Mouse (Mus musculus): ENCODE measurements around the gene Alx1. TPM values are rescaled to one million over a fixed set of nuclear protein-coding genes. Genes with fewer than 3 reads are reported as not detected.

Gene Alx1
- 1.1 and 1.5 TPM in 2 replicates for polyA plus RNA-seq (2014; fragmentation: Nextera tagmentation; extraction: Ambion mirVana)

DNA sequence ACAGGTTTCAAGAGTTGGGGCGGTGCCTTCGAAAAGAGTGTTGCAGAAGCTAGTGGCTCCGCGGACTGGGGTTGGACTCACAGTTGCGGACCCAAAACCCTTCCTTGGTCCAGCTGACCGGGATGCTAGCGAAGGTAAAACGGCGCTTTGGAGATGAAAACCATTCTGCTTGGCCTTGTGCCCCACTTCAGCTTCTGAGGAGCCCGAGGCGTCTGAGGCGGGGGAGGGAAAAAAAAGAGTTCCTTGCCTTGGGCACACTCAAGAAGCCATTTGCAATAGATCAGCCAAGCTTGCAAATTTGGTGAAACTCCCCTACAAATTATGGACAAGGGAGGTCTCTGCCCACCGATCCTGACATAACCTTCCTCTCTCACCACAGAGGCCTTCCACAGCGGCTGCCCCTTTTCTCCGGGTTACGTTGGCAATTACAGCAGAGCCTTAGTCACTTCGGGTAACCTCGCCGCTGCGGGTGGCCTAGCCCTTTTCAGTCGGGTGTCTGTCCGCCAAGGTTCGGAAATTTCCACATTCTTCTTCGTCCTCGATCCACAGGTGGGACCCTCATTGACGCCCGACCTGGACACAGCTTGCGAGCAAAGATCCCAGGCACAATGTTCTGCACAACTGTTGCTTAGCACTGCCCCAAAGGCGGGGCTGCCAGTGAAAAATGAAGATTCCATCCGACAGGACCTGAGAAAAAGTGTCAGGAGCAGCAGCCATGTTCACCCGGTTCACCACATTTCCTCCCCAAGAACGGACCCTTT is at the start of gene Alx1:
Alx1 (minus strand) TSS at position 486 of the 761 bp plus-strand sequence.
- H3K36me3 ChIP-seq (ENCODE audit: control insufficient read depth, insufficient read depth, low read length): no peaks in the 10 kb centered on the region
- no peak within 1 kb of the TSS for H3K27ac ChIP-seq (ENCODE audit: low read depth, low read length)
- peak; percentile 45 for DNase-seq (ENCODE audit: low spot score)
- no peak within 1 kb of the TSS for H3K4me3 ChIP-seq (ENCODE audit: low read depth, low read length)
- peaks cover 6% of the 10 kb centered on the region for H3K4me1 ChIP-seq (ENCODE audit: control insufficient read depth, insufficient read depth, low read length)
- H3K9ac ChIP-seq (ENCODE audit: low read length): no peak within 1 kb of the TSS
- no peaks in the 10 kb centered on the region for H3K9me3 ChIP-seq (ENCODE audit: control insufficient read depth, low read length)
- peak within 1 kb of the TSS; percentile 52; the same call in 1 of the 2 replicates for H3K4me2 ChIP-seq (ENCODE audit: low read depth)
- under 1% methylated on average over 32 of the region's 32 CpGs for WGBS
- no peak for ATAC-seq (ENCODE audit: insufficient read depth, low FRiP score, low TSS enrichment)
- peaks cover 86% of the 10 kb centered on the region for H3K27me3 ChIP-seq (ENCODE audit: control insufficient read depth, insufficient read depth, low read length)

DNA sequence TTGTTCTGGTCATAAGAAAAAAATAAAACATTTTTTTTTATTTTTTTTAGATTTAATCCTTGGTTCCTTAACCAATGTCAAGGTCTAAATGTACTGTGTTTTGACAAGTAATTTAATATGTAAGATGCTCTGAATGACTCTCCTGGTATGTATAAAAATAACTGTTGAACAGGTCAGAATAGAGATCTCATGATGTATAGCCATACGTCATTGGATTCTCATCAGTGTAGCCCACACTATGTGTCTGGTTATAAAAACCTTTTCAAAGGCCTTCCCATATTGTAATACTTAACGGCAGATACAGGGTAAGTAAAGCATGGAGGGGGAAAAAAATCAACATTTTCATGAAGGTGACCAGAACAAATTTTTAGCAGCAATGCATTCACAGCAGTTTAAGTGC is 19.6 kb upstream of the Alx1 start:
- 77% methylated on average over 2 of the region's 2 CpGs for WGBS
- ATAC-seq (ENCODE audit: insufficient read depth, low FRiP score, low TSS enrichment) (no peak), DNase-seq (ENCODE audit: low spot score) (no peak)
- Histone ChIP-seq H3K36me3 (ENCODE audit: control insufficient read depth, insufficient read depth, low read length) (no peaks in the 10 kb centered on the region), H3K4me2 (ENCODE audit: low read depth) (no peak overlapping the region), H3K4me1 (ENCODE audit: control insufficient read depth, insufficient read depth, low read length) (no peaks in the 10 kb centered on the region), H3K27ac (ENCODE audit: low read depth, low read length) (no peak overlapping the region), H3K4me3 (ENCODE audit: low read depth, low read length) (no peak overlapping the region), H3K9ac (ENCODE audit: low read length) (no peak overlapping the region), H3K9me3 (ENCODE audit: control insufficient read depth, low read length) (no peaks in the 10 kb centered on the region), H3K27me3 (ENCODE audit: control insufficient read depth, insufficient read depth, low read length) (no peaks in the 10 kb centered on the region)

DNA sequence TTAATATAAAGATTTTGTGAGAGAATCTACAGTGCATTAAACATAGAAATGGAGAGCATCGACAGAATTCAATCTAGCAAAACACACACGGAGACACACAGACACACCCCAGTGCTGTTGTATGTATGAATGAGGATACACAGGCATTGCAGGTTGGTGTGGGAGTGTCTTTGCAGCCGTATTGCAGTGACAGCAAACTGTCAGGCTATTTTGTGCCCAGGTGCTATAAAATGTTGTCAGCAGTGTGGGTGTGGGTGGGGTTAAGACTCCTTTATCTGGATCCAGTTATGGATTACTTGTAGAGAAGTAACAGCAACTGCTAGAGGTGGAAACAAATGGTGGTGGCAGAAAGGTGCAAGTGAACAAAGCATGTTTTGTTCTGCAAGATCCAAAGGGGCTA is 16.6 kb upstream of the Alx1 start:
- DNase-seq (ENCODE audit: low spot score) (no peak), ATAC-seq (ENCODE audit: insufficient read depth, low FRiP score, low TSS enrichment) (no peak)
- H3K36me3 ChIP-seq (ENCODE audit: control insufficient read depth, insufficient read depth, low read length): no peaks in the 10 kb centered on the region
- H3K27ac ChIP-seq (ENCODE audit: low read depth, low read length): no peak overlapping the region
- H3K27me3 ChIP-seq (ENCODE audit: control insufficient read depth, insufficient read depth, low read length): no peaks in the 10 kb centered on the region
- no peak overlapping the region for H3K9ac ChIP-seq (ENCODE audit: low read length)
- no peaks in the 10 kb centered on the region for H3K9me3 ChIP-seq (ENCODE audit: control insufficient read depth, low read length)
- WGBS: 61% methylated on average over 3 of the region's 3 CpGs
- no peak overlapping the region for H3K4me2 ChIP-seq (ENCODE audit: low read depth)
- no peak overlapping the region for H3K4me3 ChIP-seq (ENCODE audit: low read depth, low read length)
- no peaks in the 10 kb centered on the region for H3K4me1 ChIP-seq (ENCODE audit: control insufficient read depth, insufficient read depth, low read length)

DNA sequence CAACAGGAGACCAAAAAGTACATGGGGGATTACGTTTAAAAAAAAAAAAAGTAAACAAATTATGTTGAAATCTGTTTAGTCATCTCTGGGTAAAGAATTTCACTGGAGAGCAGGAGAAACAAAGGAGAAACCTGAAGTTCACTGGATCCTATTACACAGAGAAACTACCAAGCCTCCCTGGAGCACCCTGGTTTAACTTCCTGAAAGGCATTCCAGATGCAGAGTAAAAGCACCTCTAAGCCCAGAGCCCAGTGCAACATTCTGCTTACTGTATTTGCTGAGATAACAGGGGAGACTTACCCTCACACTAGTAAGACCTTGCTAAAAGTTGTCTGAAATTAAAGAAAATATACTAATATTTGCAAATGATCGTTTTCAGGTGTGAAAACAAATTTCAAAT is 15.0 kb upstream of the Alx1 start:
- no peak overlapping the region for H3K9ac ChIP-seq (ENCODE audit: low read length)
- 58% methylated on average over 2 of the region's 2 CpGs for WGBS
- H3K4me1 ChIP-seq (ENCODE audit: control insufficient read depth, insufficient read depth, low read length): no peaks in the 10 kb centered on the region
- no peak for DNase-seq (ENCODE audit: low spot score)
- H3K36me3 ChIP-seq (ENCODE audit: control insufficient read depth, insufficient read depth, low read length): no peaks in the 10 kb centered on the region
- no peaks in the 10 kb centered on the region for H3K27me3 ChIP-seq (ENCODE audit: control insufficient read depth, insufficient read depth, low read length)
- ATAC-seq (ENCODE audit: insufficient read depth, low FRiP score, low TSS enrichment): no peak
- no peaks in the 10 kb centered on the region for H3K9me3 ChIP-seq (ENCODE audit: control insufficient read depth, low read length)
- H3K4me3 ChIP-seq (ENCODE audit: low read depth, low read length): no peak overlapping the region
- H3K4me2 ChIP-seq (ENCODE audit: low read depth): no peak overlapping the region
- no peak overlapping the region for H3K27ac ChIP-seq (ENCODE audit: low read depth, low read length)

DNA sequence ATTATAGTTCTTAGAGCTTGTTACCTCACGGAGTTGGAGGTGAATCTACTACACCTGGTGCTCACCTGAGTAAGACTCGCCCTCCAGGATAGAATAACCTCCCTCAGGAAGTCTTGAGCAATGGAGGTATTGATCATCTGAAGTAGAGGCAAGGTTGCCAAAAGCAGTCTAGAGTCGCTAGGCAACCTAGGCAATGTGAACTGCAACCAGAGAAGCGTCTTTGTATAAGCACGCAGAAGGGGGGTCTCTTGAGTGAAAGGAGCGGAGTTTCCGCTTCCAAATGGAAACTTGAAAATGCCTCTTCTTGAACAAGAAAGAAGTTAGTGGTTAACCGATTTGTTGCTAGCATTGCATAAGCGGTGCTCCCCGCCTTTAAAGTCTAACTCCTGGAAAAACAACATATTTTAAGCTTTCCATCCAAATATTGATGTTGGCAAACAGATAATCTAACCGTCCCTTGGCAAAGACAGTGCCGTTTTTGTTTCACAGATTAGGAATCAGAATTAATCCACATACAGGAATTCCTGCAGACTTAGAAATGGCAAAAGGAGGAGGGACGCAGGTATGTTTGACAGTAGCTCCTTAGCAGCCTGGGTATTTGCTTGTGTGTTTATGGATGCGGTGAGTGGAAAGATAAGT is 5.1 kb upstream of the Alx1 start:
- DNase-seq (ENCODE audit: low spot score) (peak; percentile 11), ATAC-seq (ENCODE audit: insufficient read depth, low FRiP score, low TSS enrichment) (no peak)
- Histone ChIP-seq H3K27me3 (ENCODE audit: control insufficient read depth, insufficient read depth, low read length) (peaks cover 55% of the 10 kb centered on the region), H3K4me3 (ENCODE audit: low read depth, low read length) (no peak overlapping the region), H3K9ac (ENCODE audit: low read length) (no peak overlapping the region), H3K4me1 (ENCODE audit: control insufficient read depth, insufficient read depth, low read length) (no peaks in the 10 kb centered on the region), H3K36me3 (ENCODE audit: control insufficient read depth, insufficient read depth, low read length) (no peaks in the 10 kb centered on the region), H3K4me2 (ENCODE audit: low read depth) (no peak overlapping the region), H3K9me3 (ENCODE audit: control insufficient read depth, low read length) (no peaks in the 10 kb centered on the region), H3K27ac (ENCODE audit: low read depth, low read length) (no peak overlapping the region)
- 1% methylated on average over 14 of the region's 14 CpGs for WGBS

DNA sequence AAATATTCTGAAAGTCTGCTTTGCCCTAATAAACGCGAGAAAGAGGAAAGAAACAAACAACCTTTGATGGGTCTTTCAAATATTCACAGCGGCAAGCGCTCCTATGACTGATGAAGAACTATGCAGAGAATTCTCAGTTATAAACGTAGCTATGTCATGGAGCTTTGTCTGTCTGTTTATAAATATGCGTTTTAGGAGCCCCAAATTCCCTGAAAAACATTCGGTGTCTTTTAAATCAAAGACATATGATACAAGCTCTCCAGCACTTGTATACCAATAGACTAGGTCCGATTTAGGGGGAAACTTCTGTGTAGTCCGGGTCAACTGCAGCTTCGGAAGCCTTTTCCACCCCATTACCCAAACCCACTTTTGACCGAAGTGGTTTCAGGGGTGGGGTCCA is 916 bp upstream of the Alx1 start:
- Histone ChIP-seq H3K27me3 (ENCODE audit: control insufficient read depth, insufficient read depth, low read length) (peaks cover 91% of the 10 kb centered on the region), H3K4me3 (ENCODE audit: low read depth, low read length) (no peak overlapping the region), H3K27ac (ENCODE audit: low read depth, low read length) (no peak overlapping the region), H3K4me1 (ENCODE audit: control insufficient read depth, insufficient read depth, low read length) (peaks cover 6% of the 10 kb centered on the region), H3K9me3 (ENCODE audit: control insufficient read depth, low read length) (no peaks in the 10 kb centered on the region), H3K4me2 (ENCODE audit: low read depth) (no peak overlapping the region), H3K9ac (ENCODE audit: low read length) (no peak overlapping the region), H3K36me3 (ENCODE audit: control insufficient read depth, insufficient read depth, low read length) (no peaks in the 10 kb centered on the region)
- WGBS: 2% methylated on average over 11 of the region's 11 CpGs
- ATAC-seq (ENCODE audit: insufficient read depth, low FRiP score, low TSS enrichment): no peak
- peak; percentile 19 for DNase-seq (ENCODE audit: low spot score)

DNA sequence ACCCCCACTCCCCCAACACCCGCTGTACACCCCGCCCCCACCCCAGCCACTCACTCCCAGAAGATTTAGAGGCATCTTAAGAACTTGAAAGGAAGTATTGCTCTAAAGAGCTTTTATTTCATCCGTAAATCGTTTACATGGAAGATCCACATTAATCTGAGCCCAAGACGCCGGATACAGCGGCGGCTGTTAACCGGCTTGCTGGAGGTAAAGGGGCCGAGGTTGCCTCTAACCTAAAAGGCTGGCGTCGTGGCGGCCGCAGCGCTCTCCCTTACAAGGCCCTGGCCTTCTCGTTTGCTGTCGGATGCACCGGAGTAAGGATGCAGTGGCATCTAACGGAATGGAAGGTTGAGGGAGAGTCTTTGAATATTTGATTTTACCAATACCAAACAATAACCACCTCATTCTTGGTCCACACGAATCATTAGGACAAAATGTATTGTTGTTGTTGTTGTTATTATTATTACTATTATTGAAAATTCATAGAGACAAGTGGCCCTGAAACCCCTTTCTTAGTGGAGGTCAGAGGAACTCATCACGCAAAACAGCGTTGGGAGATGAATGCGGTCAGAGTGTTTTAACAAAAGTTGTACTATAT is 784 bp downstream of the Alx1 start:
- peaks cover 6% of the 10 kb centered on the region for H3K4me1 ChIP-seq (ENCODE audit: control insufficient read depth, insufficient read depth, low read length)
- H3K36me3 ChIP-seq (ENCODE audit: control insufficient read depth, insufficient read depth, low read length): no peaks in the 10 kb centered on the region
- no peak overlapping the region for H3K9ac ChIP-seq (ENCODE audit: low read length)
- peak overlapping the region; percentile 52 for H3K4me2 ChIP-seq (ENCODE audit: low read depth)
- 1% methylated on average over 23 of the region's 23 CpGs for WGBS
- no peak for ATAC-seq (ENCODE audit: insufficient read depth, low FRiP score, low TSS enrichment)
- H3K9me3 ChIP-seq (ENCODE audit: control insufficient read depth, low read length): no peaks in the 10 kb centered on the region
- H3K4me3 ChIP-seq (ENCODE audit: low read depth, low read length): no peak overlapping the region
- H3K27ac ChIP-seq (ENCODE audit: low read depth, low read length): no peak overlapping the region
- H3K27me3 ChIP-seq (ENCODE audit: control insufficient read depth, insufficient read depth, low read length): peaks cover 80% of the 10 kb centered on the region
- peak; percentile 35 for DNase-seq (ENCODE audit: low spot score)

DNA sequence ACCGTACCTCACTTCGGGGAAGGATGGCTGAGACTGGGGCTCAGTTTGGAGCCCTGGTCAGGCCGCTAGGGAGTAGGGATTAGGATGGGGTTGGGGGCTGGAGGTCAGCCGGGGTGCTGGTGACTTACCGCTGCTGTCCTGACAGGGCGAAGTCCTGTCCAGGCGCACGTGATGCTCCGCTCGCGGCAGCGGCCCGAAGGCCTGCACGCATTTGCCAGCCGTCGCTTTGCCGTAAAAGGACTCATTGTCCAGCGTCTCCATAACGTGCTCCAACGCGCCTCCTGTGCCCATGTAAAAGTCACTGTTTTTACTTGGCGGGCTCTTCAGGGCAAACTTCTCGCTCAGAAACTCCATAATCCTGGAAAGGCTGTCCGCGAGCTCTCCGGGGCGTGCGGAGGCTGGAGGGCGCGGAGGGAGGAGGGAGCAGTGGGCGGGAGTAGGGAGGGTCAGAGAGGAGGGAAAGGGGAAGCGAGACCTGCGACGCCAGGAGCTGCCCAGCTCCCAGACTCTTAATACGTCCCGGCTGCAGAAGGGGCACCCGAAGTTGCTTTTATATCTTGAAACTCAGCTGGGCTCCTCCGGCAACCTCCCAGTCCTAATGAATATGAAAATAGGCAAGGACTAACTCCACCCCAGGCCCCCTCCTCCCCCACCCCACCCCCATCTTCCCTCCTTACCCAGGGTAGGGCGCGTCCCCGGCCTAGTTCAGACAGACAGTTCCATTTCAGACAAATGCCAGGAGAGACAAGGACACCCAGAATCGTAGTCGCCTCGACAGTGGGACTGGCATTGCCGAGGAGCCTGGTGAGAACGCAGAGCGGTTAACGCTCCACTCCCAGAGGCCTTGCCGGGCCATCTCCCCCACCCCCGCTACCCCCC is 1.5 kb downstream of the Alx1 start:
- H3K27ac ChIP-seq (ENCODE audit: low read depth, low read length): no peak overlapping the region
- peak; percentile 54 for ATAC-seq (ENCODE audit: insufficient read depth, low FRiP score, low TSS enrichment)
- peak overlapping the region; percentile 52 for H3K4me2 ChIP-seq (ENCODE audit: low read depth)
- peaks cover 6% of the 10 kb centered on the region for H3K4me1 ChIP-seq (ENCODE audit: control insufficient read depth, insufficient read depth, low read length)
- WGBS: under 1% methylated on average over 47 of the region's 50 CpGs
- peaks cover 78% of the 10 kb centered on the region for H3K27me3 ChIP-seq (ENCODE audit: control insufficient read depth, insufficient read depth, low read length)
- H3K9me3 ChIP-seq (ENCODE audit: control insufficient read depth, low read length): no peaks in the 10 kb centered on the region
- peak; percentile 72 for DNase-seq (ENCODE audit: low spot score)
- no peak overlapping the region for H3K9ac ChIP-seq (ENCODE audit: low read length)
- H3K4me3 ChIP-seq (ENCODE audit: low read depth, low read length): peak overlapping the region; percentile 35
- no peaks in the 10 kb centered on the region for H3K36me3 ChIP-seq (ENCODE audit: control insufficient read depth, insufficient read depth, low read length)

All from neural tube, embryonic 11.5 days (tissue).